Mouse (Mus musculus): Measurements from ENCODE around the gene Gm11938. TPM values are rescaled to one million over a fixed set of nuclear protein-coding genes. Genes with fewer than 3 reads are reported as not detected.
"Not testable (repeated sequence)": the region's sequence is repeated elsewhere in the genome, so short reads cannot be mapped to it uniquely, and the experiment has no call there.

Gm11938 gene
- not detected for total RNA-seq (2022)

DNA sequence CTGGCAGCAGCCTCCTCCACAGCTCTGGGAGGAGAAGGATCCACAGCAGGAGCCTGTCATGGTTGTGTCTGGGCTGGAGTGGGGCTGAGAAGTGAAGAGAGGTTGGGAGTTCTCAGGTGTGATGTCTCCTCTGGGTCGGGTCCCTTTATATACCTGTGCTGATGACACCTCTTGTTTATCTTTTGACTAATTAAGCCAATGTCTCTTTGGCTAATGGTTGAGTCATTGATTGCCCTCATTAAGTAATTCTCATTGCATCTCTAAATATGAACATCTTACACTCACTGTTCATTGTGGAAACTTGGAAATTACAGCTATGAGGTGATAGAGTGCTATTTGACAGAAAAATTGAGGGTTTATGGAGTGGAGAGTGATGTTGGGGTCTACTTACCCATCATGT is at the start of gene Gm11938:
Gene Gm11938, minus strand, starts transcription at position 101 of the 400 bp plus-strand sequence.
- not testable (repeated sequence) for DNase-seq (ENCODE audit: low spot score in 2 of 2)

DNA sequence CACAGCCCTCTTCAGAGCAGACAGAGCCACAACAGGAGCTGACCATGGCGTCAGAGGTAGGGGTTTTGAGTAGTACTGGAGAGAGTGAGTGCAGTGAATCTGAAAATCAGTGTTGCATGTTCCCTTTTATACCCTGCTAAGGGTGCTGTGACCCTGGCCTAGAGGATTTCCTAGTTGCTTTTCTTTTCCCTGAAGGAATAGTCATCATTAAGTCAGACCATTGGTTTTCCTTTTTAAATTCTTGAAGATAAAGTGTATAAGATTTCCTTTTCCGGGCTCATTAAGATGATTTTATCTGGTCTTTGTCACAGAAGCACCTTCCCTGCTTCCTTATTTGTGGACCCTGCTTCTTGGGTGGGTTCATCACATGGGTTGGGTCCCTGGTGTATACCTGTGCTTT is 47.0 kb upstream of the Gm11938 start, which contains the start of gene Gm11555:
Gene Gm11555, minus strand, starts transcription at position 101 of the 400 bp plus-strand sequence.
- DNase-seq (ENCODE audit: low spot score in 2 of 2): no peak

DNA sequence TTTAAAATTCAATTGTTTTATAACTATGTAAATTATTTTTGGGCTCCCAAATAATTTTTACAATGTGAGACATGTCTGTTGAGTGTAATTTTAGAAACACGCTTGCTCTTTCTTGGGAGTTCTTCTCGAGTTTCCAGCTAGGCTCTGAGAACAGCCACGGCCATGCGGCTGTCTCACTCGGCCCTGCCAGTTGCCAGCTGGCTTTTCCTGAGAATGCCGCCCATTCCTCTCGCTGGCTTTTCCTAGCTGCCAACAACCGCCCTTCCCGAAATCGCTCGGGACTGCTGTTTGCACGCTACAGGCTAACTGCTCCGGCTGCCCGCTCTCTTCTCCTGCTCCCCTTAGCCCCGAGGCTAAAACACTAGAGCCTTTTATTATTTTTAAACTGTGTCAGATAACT is 43.3 kb upstream of the Gm11938 start:
- no peak for DNase-seq (ENCODE audit: low spot score in 2 of 2)

DNA sequence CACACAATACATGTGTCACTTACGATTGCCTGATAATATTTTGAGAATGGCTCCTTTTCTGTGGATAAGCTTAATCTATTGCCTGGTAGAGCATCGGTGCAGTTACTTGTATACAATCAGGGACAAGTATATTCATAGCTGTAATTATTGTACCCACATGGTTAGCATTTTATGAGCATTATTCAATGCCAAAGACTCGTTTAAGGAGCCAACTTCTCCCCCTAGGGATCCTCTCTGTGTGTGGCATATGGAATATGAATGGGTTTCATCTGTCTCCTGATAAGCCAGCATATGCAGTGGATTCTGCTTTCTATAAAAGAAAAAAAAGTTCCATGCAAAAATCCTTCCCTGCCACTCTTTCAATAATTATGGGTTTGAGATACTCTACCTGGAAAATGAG is 41.2 kb upstream of the Gm11938 start:
- no peak for DNase-seq (ENCODE audit: low spot score in 2 of 2)

DNA sequence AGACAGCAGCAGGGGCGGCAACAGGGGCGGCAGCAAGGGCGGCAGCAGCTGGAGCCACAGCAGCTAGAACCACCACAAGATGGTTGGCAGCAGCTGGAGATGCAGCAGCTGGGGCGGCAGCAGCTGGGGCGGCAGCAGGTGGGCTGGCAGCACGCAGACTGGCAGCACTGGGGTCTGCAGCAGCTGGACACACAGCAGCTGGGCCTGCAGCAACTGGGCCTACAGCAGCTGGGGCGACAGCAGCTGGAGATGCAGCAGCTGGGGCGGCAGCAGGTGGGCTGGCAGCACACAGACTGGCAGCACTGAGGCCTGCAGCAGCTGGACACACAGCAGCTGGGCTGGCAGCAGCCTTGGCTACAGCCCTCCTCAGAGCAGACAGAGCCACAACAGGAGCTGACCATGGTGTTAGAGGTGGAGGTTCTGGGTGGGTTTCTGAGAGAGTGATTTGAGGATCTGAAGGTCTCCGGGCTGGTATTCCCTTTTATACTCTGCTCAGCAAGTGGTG is 40.6 kb upstream of the Gm11938 start, which contains the start of gene Krtap4-7:
Gene Krtap4-7, minus strand, starts transcription at position 455 of the 505 bp plus-strand sequence.
- not testable (repeated sequence) for DNase-seq (ENCODE audit: low spot score in 2 of 2)

DNA sequence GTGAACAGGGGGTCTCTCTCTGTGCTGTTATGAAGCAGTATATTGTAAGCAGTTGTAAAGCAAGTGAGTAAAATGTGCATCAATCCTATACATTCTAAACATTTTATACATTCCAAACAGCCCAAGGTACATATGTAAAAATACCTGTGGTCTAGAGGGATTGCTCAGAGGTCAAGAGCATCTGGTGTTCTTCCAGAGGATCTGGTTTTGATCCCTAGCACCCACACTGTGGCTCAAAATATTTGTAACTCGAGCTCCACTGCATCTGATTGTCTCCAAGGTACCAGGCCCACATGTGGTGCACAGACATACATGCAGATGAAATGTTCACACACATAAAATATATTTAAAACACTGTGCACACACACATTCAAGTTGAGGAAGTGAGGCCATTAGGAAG is 37.8 kb upstream of the Gm11938 start:
- DNase-seq (ENCODE audit: low spot score in 2 of 2): no peak

DNA sequence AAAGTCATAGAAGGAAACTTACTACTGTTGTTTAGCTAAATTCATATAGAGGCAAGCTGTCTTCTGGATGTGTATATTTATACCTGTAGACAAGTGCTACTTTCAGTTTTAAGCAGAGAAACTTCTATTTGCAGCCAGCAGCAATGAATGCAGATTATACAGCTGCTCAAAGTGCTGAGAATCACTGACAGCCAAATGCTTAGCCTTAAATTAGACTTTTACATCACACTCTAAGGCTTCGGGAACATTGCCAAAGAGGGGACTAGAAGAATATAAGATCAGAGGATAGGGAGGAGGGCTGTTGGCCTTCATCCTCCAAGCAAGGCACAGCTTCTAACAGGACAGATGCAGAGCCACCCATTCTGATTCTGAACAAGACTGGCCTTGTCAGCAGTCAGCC is 34.0 kb upstream of the Gm11938 start:
- DNase-seq (ENCODE audit: low spot score in 2 of 2): no peak

DNA sequence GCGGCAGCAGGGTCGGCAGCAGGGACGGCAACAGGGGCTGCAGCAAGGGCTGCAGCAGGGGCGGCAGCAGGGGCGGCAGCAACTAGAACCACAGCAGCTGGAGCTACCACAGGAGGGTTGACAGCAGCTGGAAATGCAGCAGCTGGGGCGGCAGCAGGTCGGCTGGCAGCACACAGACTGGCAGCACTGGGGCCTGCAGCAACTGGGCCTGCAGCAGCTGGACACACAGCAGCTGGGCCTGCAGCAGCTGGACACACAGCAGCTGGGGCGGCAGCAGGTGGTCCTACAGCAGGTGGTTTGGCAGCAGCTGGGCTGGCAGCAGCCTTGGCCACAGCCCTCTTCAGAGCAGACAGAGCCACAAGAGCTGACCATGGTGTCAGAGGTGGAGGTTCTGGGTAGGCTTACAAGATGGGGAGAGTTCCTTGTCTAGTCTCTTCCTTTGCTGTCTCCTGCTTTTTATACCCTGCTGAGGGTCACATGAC is 31.6 kb upstream of the Gm11938 start, which contains the start of gene Krtap4-2:
Gene Krtap4-2, minus strand, starts transcription at position 432 of the 482 bp plus-strand sequence.
- no peak for DNase-seq (ENCODE audit: low spot score in 2 of 2)

DNA sequence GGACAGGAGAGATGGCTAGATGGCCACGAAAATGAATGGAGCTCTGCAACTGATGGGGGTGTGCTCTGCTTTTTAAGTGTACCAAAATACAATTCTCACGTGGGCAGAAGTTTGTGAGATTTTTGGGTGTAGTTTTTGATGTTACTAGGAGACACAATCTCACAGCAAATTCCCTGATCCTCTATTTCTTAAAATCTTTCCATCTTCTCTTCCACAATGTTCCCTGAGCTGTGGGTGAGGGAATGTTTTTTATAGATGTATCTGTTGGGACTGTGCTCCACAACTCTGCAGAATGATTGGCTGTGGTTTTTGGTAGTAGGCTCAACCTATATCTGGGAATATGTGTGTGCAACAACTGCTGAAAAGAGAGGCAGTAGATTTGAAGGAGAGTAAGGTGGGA is 30.2 kb upstream of the Gm11938 start:
- DNase-seq (ENCODE audit: low spot score in 2 of 2): no peak

DNA sequence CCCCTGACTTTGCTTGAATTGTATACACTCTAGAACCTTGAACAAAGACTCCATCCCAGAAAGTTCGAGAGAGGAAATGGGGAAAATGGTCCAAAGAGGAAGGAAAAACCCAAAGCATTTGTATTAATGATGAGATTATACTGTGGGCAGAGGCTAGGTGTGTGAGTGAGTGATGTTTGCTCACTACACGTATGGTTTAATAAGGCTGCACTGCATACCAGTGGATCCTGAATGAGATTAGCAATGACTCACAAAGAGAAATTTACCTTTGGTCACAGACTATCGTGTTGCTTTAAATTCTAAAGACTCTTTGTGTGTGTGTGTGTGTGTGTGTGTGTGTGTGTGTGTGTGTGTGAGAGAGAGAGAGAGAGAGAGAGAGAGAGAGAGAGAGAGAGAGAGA is 27.8 kb upstream of the Gm11938 start:
- DNase-seq (ENCODE audit: low spot score in 2 of 2): no peak

DNA sequence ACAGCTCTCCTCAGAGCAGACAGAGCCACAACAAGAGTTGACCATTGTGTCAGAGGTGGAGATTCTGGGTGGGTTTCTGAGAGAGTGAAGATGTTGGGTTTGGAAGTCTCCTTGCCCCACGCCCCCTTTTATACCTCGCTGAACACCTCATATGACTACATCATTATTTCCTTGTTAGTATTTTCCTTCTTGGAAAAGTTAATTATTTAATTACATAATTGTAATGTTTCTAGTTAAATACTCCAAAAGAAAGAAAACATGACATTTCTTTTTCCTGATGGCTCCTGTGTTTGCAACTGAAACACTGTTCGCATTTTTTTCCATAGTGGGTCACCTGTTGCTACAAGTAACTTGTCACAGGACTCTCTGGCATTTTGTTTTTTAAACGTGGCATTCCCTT is 25.0 kb upstream of the Gm11938 start, which contains the start of gene Krtap4-1:
Gene Krtap4-1, minus strand, starts transcription at position 101 of the 400 bp plus-strand sequence.
- no peak for DNase-seq (ENCODE audit: low spot score in 2 of 2)

DNA sequence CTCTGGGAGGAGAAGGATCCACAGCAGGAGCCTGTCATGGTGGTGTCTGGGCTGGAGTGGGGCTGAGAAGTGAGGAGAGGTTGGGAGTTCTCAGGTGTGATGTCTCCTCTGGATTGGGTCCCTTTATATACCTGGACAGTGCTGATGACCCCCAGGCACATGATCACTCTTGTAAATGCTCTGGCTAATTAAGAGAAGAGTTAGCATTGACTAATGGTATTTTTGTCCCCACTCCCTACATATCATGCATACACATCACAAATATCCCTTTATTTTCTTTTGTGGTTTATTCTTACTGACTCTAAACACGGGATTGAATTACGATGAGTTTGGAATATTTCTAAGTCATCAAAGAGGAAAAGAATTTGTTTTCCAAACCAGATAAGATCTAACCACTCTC is 17.2 kb upstream of the Gm11938 start, which contains the start of gene Gm11562:
Gene Gm11562, minus strand, starts transcription at position 101 of the 400 bp plus-strand sequence.
- DNase-seq (ENCODE audit: low spot score in 2 of 2): no peak

DNA sequence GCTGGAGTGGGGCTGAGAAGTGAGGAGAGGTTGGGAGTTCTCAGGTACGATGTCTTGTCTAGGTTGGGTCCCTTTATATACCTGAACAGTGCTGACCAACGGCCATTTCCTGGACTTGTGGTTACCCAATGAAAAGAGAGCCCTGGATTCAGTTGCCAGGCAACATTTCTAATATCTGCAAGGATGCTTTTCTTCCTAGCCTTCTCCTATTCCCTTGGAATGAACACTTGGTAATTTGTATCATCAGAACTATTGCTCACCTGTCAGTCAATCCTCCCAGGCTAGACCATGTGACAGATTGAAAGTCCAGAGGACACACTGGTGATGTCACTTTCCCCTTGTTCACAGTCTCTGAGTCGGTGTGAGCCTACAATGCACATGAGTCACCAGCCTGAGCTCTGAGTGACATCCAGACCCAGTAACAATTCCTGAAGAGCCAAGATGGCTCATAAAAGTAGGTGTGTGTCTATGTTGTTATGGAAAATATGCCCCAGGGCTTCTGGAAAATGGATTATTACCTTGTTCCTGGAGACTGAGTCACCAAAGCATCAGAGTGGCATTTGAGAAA is 11.8 kb upstream of the Gm11938 start, which contains the start of gene Krtap2-4:
Gene Krtap2-4, minus strand, starts transcription at position 51 of the 568 bp plus-strand sequence.
- DNase-seq (ENCODE audit: low spot score in 2 of 2): no peak

DNA sequence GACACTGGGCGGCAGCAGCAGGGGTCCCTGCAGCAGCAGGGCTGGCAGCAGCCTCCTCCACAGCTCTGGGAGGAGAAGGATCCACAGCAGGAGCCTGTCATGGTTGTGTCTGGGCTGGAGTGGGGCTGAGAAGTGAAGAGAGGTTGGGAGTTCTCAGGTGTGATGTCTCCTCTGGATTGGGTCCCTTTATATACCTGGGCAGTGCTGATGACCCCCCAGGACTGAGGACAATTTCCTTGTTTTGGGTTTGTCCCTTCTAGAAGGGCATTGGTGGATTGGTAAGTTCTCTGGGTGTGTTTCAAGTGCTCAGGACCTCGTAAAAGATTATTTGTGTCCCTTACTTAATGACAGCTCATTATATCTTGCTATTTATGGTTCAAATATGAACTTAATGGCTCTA is 7.0 kb upstream of the Gm11938 start, which contains the start of gene Gm11937:
Gene Gm11937, minus strand, starts transcription at position 101 of the 400 bp plus-strand sequence.
- DNase-seq (ENCODE audit: low spot score in 2 of 2): not testable (repeated sequence)

DNA sequence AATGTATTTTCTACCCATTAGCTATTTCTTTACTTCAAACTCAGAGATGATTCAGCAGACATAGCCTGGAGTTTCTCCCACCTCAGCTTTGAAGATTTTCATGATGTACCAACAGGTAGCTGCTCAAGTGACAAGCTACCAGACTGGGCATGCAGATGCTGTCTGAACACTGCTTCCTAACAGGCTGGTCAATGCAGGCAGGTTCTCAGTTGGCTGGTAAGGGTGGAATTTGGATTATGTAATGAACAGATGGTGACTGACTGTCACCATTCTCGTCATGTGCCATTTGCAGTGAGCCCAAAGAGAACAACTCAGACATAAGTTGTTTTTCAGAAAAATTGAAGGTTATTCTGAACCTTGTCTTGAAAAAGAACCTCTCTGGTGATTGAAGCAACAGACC is 6.0 kb upstream of the Gm11938 start:
- DNase-seq (ENCODE audit: low spot score in 2 of 2): no peak

DNA sequence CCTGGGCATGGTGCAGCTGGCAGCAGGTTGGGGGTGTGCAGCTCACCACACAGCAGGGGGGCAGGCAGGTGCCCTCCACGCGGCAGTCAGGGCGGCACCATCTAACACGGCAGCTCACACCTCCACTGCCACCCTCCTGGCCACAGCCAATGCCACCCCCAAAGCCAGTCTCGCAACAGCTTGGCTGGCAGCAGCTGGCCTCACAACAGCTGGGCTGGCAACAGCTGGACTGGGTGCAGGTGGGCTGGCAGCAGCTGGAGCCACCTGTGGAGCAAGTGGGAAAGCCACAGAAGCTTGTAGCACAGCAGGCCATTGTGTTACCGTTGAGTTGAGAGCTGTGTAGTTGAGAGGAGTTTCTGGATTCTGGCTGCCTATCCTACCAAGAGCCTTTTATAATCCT is 5.4 kb downstream of the Gm11938 start, which contains the start of gene Krtap9-3:
Gene Krtap9-3, minus strand, starts transcription at position 364 of the 400 bp plus-strand sequence.
- not testable (repeated sequence) for DNase-seq (ENCODE audit: low spot score in 2 of 2)

DNA sequence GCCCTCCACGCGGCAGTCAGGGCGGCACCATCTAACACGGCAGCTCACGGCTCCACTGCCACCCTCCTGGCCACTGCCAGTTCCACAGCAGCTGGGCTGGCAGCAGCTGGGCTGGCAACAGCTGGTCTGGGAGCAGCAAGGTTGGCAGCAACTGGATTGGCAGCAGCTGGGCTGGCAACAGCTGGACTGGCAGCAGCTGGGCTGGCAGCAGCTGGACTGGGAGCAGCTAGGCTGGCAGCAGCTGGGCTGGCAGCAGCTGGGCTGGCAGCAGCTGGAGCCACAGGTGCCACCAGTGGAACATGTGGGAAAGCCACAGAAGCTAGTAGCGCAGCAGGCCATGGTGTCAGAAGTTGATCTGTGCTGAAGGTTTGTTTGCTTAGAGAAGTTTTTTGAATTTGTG is 12.1 kb downstream of the Gm11938 start, which contains the start of gene Krtap1-3:
Gene Krtap1-3, minus strand, starts transcription at position 359 of the 400 bp plus-strand sequence.
- DNase-seq (ENCODE audit: low spot score in 2 of 2): no peak

DNA sequence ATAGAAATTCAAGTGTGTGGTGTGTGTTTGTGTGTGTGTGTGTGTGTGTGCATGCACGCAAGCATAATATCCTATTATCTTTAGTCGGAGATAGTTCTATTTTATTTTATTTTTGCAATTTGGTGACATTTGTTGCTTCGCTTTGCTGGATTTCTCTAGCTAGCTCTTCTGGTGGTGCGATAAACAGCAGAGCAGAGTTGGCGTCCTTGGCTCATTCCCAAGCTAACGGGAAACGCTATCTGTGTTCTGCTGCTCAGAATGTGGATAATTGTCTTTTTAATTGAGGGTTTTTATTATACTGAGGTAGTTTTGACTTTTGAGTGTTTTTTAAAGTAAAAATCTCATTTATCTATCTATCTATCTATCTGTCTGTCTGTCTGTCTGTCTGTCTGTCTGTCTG is 18.0 kb downstream of the Gm11938 start:
- no peak for DNase-seq (ENCODE audit: low spot score in 2 of 2)

DNA sequence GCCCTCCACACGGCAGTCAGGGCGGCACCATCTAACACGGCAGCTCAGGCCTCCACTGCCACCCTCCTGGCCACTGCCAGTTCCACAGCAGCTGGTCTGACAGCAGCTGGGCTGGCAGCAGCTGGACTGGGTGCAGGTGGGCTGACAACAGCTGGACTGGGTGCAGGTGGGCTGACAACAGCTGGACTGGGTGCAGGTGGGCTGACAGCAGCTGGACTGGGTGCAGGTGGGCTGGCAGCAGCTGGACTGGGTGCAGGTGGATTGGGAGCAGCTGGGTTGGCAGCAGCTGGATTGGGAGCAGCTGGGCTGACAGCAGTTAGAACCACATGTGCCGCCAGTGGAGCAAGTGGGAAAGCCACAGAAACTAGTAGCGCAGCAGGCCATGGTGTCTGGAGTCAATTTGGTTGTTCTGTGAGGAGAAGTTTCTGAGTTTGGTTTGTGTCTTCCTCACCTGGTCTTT is 19.8 kb downstream of the Gm11938 start, which contains the start of gene Krtap1-4:
Gene Krtap1-4, minus strand, starts transcription at position 410 of the 460 bp plus-strand sequence.
- no peak for DNase-seq (ENCODE audit: low spot score in 2 of 2)

DNA sequence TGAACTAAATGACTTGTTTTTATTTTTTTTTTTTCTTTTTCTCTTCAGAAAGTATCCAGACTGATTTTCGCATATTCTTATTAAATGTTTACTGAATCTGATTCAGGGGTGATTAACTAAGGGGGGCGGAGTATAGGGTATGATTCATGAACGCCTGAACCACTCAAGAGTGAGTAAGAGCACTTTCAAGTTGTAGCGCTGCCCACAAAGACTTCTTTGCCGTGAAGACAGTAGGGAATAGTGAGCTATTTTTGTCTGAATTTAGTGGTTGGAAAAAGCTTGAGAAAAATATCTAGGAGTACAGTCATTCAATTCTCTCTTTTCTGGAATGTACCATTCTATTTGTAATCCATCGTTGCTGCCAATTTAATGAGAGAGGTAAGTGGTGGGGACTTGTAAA is 21.5 kb downstream of the Gm11938 start:
- no peak for DNase-seq (ENCODE audit: low spot score in 2 of 2)

DNA sequence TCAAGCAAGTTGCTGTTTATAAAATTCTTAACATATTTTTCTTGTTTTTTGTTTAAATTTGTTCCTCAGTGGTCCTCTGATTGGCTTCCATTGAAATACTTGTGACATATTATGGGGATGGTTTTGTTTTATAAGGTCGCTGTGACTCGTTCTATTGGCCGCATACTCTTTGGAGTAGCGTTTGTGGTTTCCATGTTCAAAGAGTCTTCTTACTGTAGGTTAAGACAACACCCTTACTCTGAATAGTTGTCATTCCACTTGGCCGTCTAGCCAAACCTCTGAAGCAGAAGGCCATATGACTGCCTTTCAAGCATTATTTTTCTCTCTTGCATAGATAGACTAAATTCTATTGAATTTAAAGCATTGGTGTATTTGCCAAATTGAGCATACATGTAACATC is 22.1 kb downstream of the Gm11938 start:
- no peak for DNase-seq (ENCODE audit: low spot score in 2 of 2)

DNA sequence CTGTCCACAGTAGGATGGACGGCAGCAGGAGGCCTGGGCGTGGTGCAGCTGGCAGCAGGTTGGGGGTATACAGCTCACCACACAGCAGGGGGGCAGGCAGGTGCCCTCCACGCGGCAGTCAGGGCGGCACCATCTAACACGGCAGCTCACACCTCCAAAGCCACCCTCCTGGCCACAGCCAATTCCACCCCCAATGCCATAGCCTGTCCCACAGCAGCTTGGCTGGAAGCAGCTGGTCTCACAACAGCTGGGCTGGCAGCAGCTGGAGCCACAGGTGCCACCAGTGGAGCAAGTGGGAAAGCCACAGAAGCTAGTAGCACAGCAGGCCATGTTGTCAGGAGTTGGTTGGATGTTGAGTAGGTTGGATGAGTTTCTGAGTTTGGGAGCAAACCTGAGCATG is 22.5 kb downstream of the Gm11938 start, which contains the start of gene Krtap1-5:
Gene Krtap1-5, minus strand, starts transcription at position 381 of the 400 bp plus-strand sequence.
- no peak for DNase-seq (ENCODE audit: low spot score in 2 of 2)
